Mouse (Mus musculus) midbrain, embryonic 15.5 days (tissue): ENCODE results near the gene Olfr1502. TPM values are rescaled to one million over a fixed set of nuclear protein-coding genes. Genes with fewer than 3 reads are reported as not detected.
"Not testable (repeated sequence)": the region's sequence is repeated elsewhere in the genome, so short reads cannot be mapped to it uniquely, and the experiment has no call there.

ENCODE experiments used
- ATAC-seq: fragments of 200-750 bp; cut with Nextera tagmentation; replicated peaks from 2 replicates; pipeline ENCODE4 v1.8.0; 2017; ENCODE audit warnings: moderate TSS enrichment
- H3K27ac ChIP-seq: fragments of 300-500 bp; sonication (generic); 2 replicates; pipeline ENCODE4 v1.5.1; 2015; ENCODE audit warnings: mild to moderate bottlenecking, inconsistent platforms
- H3K27me3 ChIP-seq: fragments of 300-500 bp; sonication (generic); replicated peaks from 2 replicates; pipeline ENCODE4 v1.6.1; 2015; ENCODE audit warnings: inconsistent platforms
- H3K36me3 ChIP-seq: fragments of 300-500 bp; sonication (generic); replicated peaks from 2 replicates; pipeline ENCODE4 v1.6.1; 2015; ENCODE audit warnings: inconsistent platforms
- H3K4me1 ChIP-seq: fragments of 300-500 bp; sonication (generic); 2 replicates; pipeline ENCODE4 v1.6.1; 2015; ENCODE audit warnings: inconsistent platforms
- H3K4me2 ChIP-seq: fragments of 300-500 bp; sonication (generic); 2 replicates; pipeline ENCODE4 v1.6.1; 2015; ENCODE audit warnings: inconsistent platforms, mild to moderate bottlenecking, moderate library complexity
- H3K4me3 ChIP-seq: fragments of 300-500 bp; sonication (generic); 2 replicates; pipeline ENCODE4 v1.5.1; 2015; ENCODE audit warnings: mild to moderate bottlenecking, inconsistent platforms
- H3K9ac ChIP-seq: fragments of 300-500 bp; sonication (generic); 2 replicates; pipeline ENCODE4 v1.6.1; 2015; ENCODE audit warnings: mild to moderate bottlenecking, inconsistent platforms
- H3K9me3 ChIP-seq: fragments of 300-500 bp; sonication (generic); 2 replicates; pipeline ENCODE4 v1.6.1; 2016; ENCODE audit warnings: inconsistent platforms
- WGBS: fragments of 180-500 bp; shearing (Covaris S2); methylation state at CpG from one replicate; pipeline ENCODE4 v1.1.7; 2015; ENCODE audit warnings: mixed read lengths; 5-methylcytosine and 5-hydroxymethylcytosine counted together
- polyA plus RNA-seq: library from polyadenylated mRNA; unstranded; fragments of >200 nt; fragmentation: Nextera tagmentation; extraction: Ambion mirVana; gene quantifications from 2 replicates; pipeline ENCODE4 v1.2.1, GENCODE M21; 2015

Olfr1502 gene
- polyA plus RNA-seq, result not detected in 2 replicates

DNA sequence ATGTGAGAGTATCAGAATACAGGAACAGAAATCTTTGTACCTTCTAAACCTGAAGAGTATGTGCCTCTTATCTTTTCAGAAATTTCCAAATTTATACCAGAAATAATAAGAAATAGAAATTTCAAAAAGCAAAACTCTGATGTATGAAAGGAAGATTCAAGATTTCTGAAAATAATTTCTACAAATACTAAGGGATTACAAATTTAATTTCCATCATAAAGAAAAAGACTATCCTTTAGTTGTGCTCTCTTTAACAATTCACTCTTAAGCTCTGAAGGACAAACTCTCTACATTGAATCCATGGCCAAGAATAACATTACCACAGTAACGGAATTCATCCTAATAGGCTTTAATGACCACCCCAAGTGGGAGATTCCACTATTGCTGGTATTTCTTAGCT is at the start of gene Olfr1502:
Gene Olfr1502, plus strand, starts transcription at position 301 of the 400 bp plus-strand sequence.
- Histone ChIP-seq H3K36me3 (no peaks in the 10 kb centered on the region), H3K9me3 (no peaks in the 10 kb centered on the region), H3K27ac (no peak within 1 kb of the TSS), H3K4me3 (no peak within 1 kb of the TSS), H3K4me1 (no peaks in the 10 kb centered on the region), H3K4me2 (no peak within 1 kb of the TSS), H3K9ac (no peak within 1 kb of the TSS), H3K27me3 (no peaks in the 10 kb centered on the region)
- 92% methylated on average over 1 of the region's 1 CpGs for WGBS
- no peak for ATAC-seq

- Histone ChIP-seq H3K4me2 (no peak overlapping the region), H3K9ac (no peak overlapping the region), H3K9me3 (no peaks in the 10 kb centered on the region), H3K36me3 (no peaks in the 10 kb centered on the region), H3K27me3 (no peaks in the 10 kb centered on the region), H3K27ac (no peak overlapping the region), H3K4me1 (no peaks in the 10 kb centered on the region), H3K4me3 (no peak overlapping the region)
- ATAC-seq, result no peak
- 64% methylated on average over 2 of the region's 2 CpGs for WGBS
Measured at GRCm38 (mm10) chr19:13812823-13813222, 48.8 kb upstream of the Olfr1502 start.

DNA sequence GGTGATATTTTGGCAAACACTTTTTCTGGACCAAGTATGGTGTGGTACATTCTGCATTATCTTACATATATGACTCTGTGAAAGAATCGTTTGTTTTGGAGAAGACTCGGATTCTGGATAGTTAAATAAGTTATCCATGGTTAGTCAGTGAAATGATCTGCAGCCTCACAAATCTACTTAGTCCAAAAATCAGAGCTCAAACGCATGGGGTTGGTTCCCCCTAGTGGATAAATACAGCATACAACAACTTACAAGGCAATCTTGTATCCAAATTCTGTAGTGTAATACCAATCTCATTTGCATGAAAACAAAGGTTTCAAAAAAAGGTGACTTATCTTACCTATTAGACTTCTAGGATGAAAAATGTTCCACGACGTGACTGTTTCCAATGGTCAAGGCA is 42.8 kb upstream of the Olfr1502 start:
- H3K27ac ChIP-seq, result no peak overlapping the region
- no peaks in the 10 kb centered on the region for H3K4me1 ChIP-seq
- no peak overlapping the region for H3K4me2 ChIP-seq
- H3K9me3 ChIP-seq, result no peaks in the 10 kb centered on the region
- no peak overlapping the region for H3K9ac ChIP-seq
- H3K27me3 ChIP-seq, result no peaks in the 10 kb centered on the region
- no peak overlapping the region for H3K4me3 ChIP-seq
- ATAC-seq, result 0 out of 2 replicates have a peak, but pooled peaks have one; percentile 58
- H3K36me3 ChIP-seq, result no peaks in the 10 kb centered on the region
- 37% methylated on average over 5 of the region's 5 CpGs for WGBS

GRCm38 (mm10) chr19:13819347-13819746 is 42.2 kb upstream of the Olfr1502 start, which contains the start of gene Olfr1499:
Gene Olfr1499 (minus strand): TSS chr19:13819447.
- H3K27ac ChIP-seq, result no peak within 1 kb of the TSS
- H3K9ac ChIP-seq, result no peak within 1 kb of the TSS
- no peaks in the 10 kb centered on the region for H3K36me3 ChIP-seq
- H3K4me1 ChIP-seq, result no peaks in the 10 kb centered on the region
- no peak for ATAC-seq
- no peak within 1 kb of the TSS for H3K4me2 ChIP-seq
- no peaks in the 10 kb centered on the region for H3K27me3 ChIP-seq
- no peaks in the 10 kb centered on the region for H3K9me3 ChIP-seq
- no peak within 1 kb of the TSS for H3K4me3 ChIP-seq

- Histone ChIP-seq H3K4me3 (no peak overlapping the region), H3K27ac (no peak overlapping the region), H3K36me3 (no peaks in the 10 kb centered on the region), H3K27me3 (no peaks in the 10 kb centered on the region), H3K4me1 (no peaks in the 10 kb centered on the region), H3K9me3 (no peaks in the 10 kb centered on the region), H3K4me2 (no peak overlapping the region), H3K9ac (no peak overlapping the region)
- no peak for ATAC-seq
- 74% methylated on average over 5 of the region's 5 CpGs for WGBS
Measured at GRCm38 (mm10) chr19:13820847-13821246, 40.7 kb upstream of the Olfr1502 start.

GRCm38 (mm10) chr19:13828447-13828846 is 33.1 kb upstream of the Olfr1502 start:
- WGBS, result 59% methylated on average over 3 of the region's 3 CpGs
- ATAC-seq, result no peak
- Histone ChIP-seq H3K4me1 (no peaks in the 10 kb centered on the region), H3K9ac (no peak overlapping the region), H3K4me3 (no peak overlapping the region), H3K9me3 (no peaks in the 10 kb centered on the region), H3K4me2 (no peak overlapping the region), H3K36me3 (no peaks in the 10 kb centered on the region), H3K27me3 (no peaks in the 10 kb centered on the region), H3K27ac (no peak overlapping the region)

GRCm38 (mm10) chr19:13830388-13830787 is 31.2 kb upstream of the Olfr1502 start, which contains the start of gene Olfr1500:
Gene Olfr1500 (minus strand): TSS chr19:13830488.
- Histone ChIP-seq H3K36me3 (no peaks in the 10 kb centered on the region), H3K4me3 (no peak within 1 kb of the TSS), H3K9me3 (no peaks in the 10 kb centered on the region), H3K4me2 (no peak within 1 kb of the TSS), H3K27ac (no peak within 1 kb of the TSS), H3K27me3 (no peaks in the 10 kb centered on the region), H3K4me1 (no peaks in the 10 kb centered on the region), H3K9ac (no peak within 1 kb of the TSS)
- ATAC-seq, result no peak

DNA sequence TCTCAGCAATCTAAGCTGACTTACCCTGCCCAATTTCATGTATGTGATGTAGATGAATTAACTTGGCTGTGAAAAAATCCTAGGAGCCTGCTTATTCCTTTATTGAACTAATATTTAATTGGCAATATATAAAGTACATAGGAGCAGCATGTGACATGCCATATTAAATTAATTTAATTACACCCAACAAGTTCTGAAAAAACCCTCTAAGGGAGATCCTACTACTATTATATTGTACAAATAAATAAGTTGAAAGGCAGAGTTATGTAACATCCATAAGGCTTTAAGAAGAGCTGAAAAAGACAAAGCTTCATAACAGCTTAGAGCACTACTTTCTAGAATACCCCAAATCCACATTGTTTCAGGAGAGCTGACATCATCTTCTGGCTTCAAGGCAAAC is 11.0 kb upstream of the Olfr1502 start, which contains the start of gene Olfr1501:
Gene Olfr1501, minus strand, starts transcription at position 101 of the 400 bp plus-strand sequence.
- not testable (repeated sequence) for H3K27me3 ChIP-seq, H3K4me2 ChIP-seq, H3K4me1 ChIP-seq, H3K4me3 ChIP-seq, ATAC-seq, H3K27ac ChIP-seq, H3K36me3 ChIP-seq, H3K9me3 ChIP-seq, H3K9ac ChIP-seq

GRCm38 (mm10) chr19:13897828-13898227 is 36.2 kb downstream of the Olfr1502 start, which contains the start of gene Olfr1504:
Gene Olfr1504 (minus strand): TSS chr19:13897928.
- Histone ChIP-seq H3K27me3 (no peaks in the 10 kb centered on the region), H3K4me1 (no peaks in the 10 kb centered on the region), H3K36me3 (no peaks in the 10 kb centered on the region), H3K9ac (no peak within 1 kb of the TSS), H3K27ac (no peak within 1 kb of the TSS), H3K4me2 (no peak within 1 kb of the TSS), H3K4me3 (no peak within 1 kb of the TSS), H3K9me3 (no peaks in the 10 kb centered on the region)
- no peak for ATAC-seq
- 54% methylated on average over 1 of the region's 1 CpGs for WGBS

Other genes with a start within 250 kb of the Olfr1502 start
- gene Olfr1487, start 244.4 kb upstream of the Olfr1502 start, polyA plus RNA-seq, result not detected in 2 replicates
- gene Olfr1489, start 230.2 kb upstream of the Olfr1502 start, polyA plus RNA-seq, result not detected in 2 replicates
- not detected in 2 replicates for gene Olfr1490, start 210.7 kb upstream of the Olfr1502 start, polyA plus RNA-seq
- gene Olfr1491, start 164.5 kb upstream of the Olfr1502 start, polyA plus RNA-seq, result not detected in 2 replicates
- gene Olfr1493-ps1, start 138.5 kb upstream of the Olfr1502 start, polyA plus RNA-seq, result not detected in 2 replicates
- gene Olfr1494, start 122.1 kb upstream of the Olfr1502 start, polyA plus RNA-seq, result not detected in 2 replicates
- gene Olfr1495, start 97.2 kb upstream of the Olfr1502 start, polyA plus RNA-seq, result not detected in 2 replicates
- not detected in 2 replicates for gene Olfr1496, start 83.9 kb upstream of the Olfr1502 start, polyA plus RNA-seq
- gene Olfr1497, start 63.6 kb upstream of the Olfr1502 start, polyA plus RNA-seq, result not detected in 2 replicates
- not detected in 2 replicates for gene Olfr1499, start 42.3 kb upstream of the Olfr1502 start, polyA plus RNA-seq
- gene Olfr1500, start 31.3 kb upstream of the Olfr1502 start, polyA plus RNA-seq, result not detected in 2 replicates
- gene Olfr1501, start 11.1 kb upstream of the Olfr1502 start, polyA plus RNA-seq, result not detected in 2 replicates
- not detected in 2 replicates for gene Olfr1504, start 36.1 kb downstream of the Olfr1502 start, polyA plus RNA-seq
- gene Olfr1505, start 51.7 kb downstream of the Olfr1502 start, polyA plus RNA-seq, result not detected in 2 replicates